Mouse (Mus musculus) hindbrain, embryonic 12.5 days (tissue): ENCODE measurements around the gene Ccdc137. TPM values are rescaled to one million over a fixed set of nuclear protein-coding genes. Genes with fewer than 3 reads are reported as not detected.
"Not testable (repeated sequence)": the region's sequence is repeated elsewhere in the genome, so short reads cannot be mapped to it uniquely, and the experiment has no call there.

Experiments
- ATAC-seq: fragments of 200-750 bp; cut with Nextera tagmentation; 2 replicates; pipeline ENCODE4 v1.8.0; 2017; ENCODE audit warnings: moderate TSS enrichment; ENCODE audit not compliant: low FRiP score
- H3K27ac ChIP-seq: fragments of 300-500 bp; sonication (generic); 2 replicates; pipeline ENCODE4 v1.5.1; 2016; ENCODE audit warnings: mild to moderate bottlenecking
- H3K27me3 ChIP-seq: fragments of 300-500 bp; sonication (generic); 2 replicates; pipeline ENCODE4 v1.6.1; 2016; ENCODE audit warnings: mild to moderate bottlenecking
- H3K36me3 ChIP-seq: fragments of 300-500 bp; sonication (generic); 2 replicates; pipeline ENCODE4 v1.6.1; 2016; ENCODE audit warnings: mild to moderate bottlenecking
- H3K4me1 ChIP-seq: fragments of 300-500 bp; sonication (generic); 2 replicates; pipeline ENCODE4 v1.6.1; 2016
- H3K4me2 ChIP-seq: fragments of 300-500 bp; sonication (generic); replicated peaks from 2 replicates; pipeline ENCODE4 v1.6.1; 2016; ENCODE audit warnings: mild to moderate bottlenecking
- H3K4me3 ChIP-seq: fragments of 300-500 bp; sonication (generic); 2 replicates; pipeline ENCODE4 v1.5.1; 2016; ENCODE audit warnings: mild to moderate bottlenecking
- H3K9ac ChIP-seq: fragments of 300-500 bp; sonication (generic); 2 replicates; pipeline ENCODE4 v1.6.1; 2016; ENCODE audit warnings: mild to moderate bottlenecking, moderate library complexity
- H3K9me3 ChIP-seq: fragments of 300-500 bp; sonication (generic); replicated peaks from 2 replicates; pipeline ENCODE4 v1.6.1; 2016; ENCODE audit warnings: mild to moderate bottlenecking
- WGBS: fragments of 180-500 bp; shearing (Covaris S2); methylation state at CpG from one replicate; pipeline ENCODE4 v1.1.7; 2016; 5-methylcytosine and 5-hydroxymethylcytosine counted together
- polyA plus RNA-seq: library from polyadenylated mRNA; unstranded; fragments of >200 nt; fragmentation: Nextera tagmentation; extraction: Ambion mirVana; gene quantifications from 2 replicates; pipeline ENCODE4 v1.2.1, GENCODE M21; 2016

Ccdc137 gene
- polyA plus RNA-seq: 33.8 and 35.5 TPM in 2 replicates

DNA sequence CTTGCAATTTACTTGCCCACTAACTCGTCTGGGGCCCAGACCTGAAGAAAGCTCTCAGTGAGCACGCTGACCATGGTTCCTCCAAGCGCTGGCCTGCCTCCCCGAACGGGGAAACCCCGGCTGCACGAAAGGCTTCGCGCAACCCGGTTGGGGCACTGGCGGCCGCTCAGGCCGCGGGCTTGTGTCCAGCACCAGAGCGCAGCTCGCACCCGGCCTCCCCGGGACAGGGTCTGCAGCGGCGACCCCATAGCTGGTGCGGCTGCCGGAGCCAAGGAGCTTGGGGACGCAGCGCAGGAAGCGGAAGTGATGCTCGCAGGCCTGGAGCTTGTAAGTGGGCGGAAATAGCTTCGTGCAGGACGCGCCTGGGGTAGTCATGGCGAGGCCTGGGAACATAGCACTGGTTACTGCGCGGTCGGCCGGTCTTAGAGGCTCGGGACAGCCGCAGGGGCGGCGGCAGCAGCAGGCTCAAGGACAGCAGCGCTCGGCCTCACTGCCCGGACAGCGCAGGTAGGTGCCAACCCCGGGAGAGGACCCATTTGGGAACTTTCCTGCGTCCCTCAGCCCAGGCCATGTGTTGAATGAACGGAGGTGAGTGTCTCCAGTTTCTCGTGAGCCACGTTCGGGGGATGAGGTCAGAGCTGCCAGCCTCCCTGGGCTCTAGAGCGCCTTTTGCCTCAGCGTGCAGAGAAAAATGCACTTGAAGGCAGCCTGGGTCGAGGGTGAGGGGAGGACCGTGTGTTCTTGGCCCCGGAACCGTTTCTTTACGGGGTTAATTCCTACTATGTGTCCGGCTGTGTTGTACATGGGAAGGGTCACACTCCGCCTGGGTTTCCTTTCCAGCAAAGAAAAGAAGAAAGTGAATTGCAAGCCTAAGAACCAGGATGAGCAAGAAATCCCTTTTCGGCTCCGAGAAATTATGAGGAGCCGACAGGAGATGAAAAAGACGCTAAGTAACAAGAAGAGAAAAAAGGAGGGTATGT is at the start of gene Ccdc137, which contains the start of gene Oxld1:
TSS of gene Ccdc137 (plus strand) at position 344 of the 980 bp plus-strand sequence.
TSS of gene Oxld1 (minus strand) at position 297 of the 980 bp plus-strand sequence.
- WGBS: 5% methylated on average over 62 of the region's 62 CpGs
- no peaks in the 10 kb centered on the region for H3K27me3 ChIP-seq
- no peaks in the 10 kb centered on the region for H3K9me3 ChIP-seq
- H3K4me1 ChIP-seq: peaks cover 20% of the 10 kb centered on the region
- H3K9ac ChIP-seq: peak within 1 kb of the TSS; percentile 87
- H3K4me2 ChIP-seq: peak within 1 kb of the TSS; percentile 81
- H3K27ac ChIP-seq: peak within 1 kb of the TSS; percentile 82
- H3K4me3 ChIP-seq: peak within 1 kb of the TSS; percentile 86
- peaks cover 34% of the 10 kb centered on the region for H3K36me3 ChIP-seq
- peak; percentile 92 for ATAC-seq

- not testable (repeated sequence) for H3K27ac ChIP-seq, H3K4me1 ChIP-seq, H3K4me2 ChIP-seq, H3K9ac ChIP-seq, H3K4me3 ChIP-seq, H3K27me3 ChIP-seq, H3K9me3 ChIP-seq, ATAC-seq
- WGBS: 97% methylated on average over 7 of the region's 10 CpGs
- H3K36me3 ChIP-seq: peaks cover 92% of the 10 kb centered on the region
Observed at GRCm38 (mm10) chr11:120413621-120414020, 44.3 kb upstream of the Ccdc137 start.

- no peaks in the 10 kb centered on the region for H3K9me3 ChIP-seq
- WGBS: 97% methylated on average over 7 of the region's 7 CpGs
- H3K4me1 ChIP-seq: no peaks in the 10 kb centered on the region
- no peak overlapping the region for H3K4me2 ChIP-seq
- H3K36me3 ChIP-seq: peaks cover 90% of the 10 kb centered on the region
- no peak for ATAC-seq
- H3K27me3 ChIP-seq: no peaks in the 10 kb centered on the region
- no peak overlapping the region for H3K9ac ChIP-seq
- H3K27ac ChIP-seq: no peak overlapping the region
- H3K4me3 ChIP-seq: no peak overlapping the region
Observed at GRCm38 (mm10) chr11:120417852-120418251, 40.1 kb upstream of the Ccdc137 start.

GRCm38 (mm10) chr11:120418592-120418991 is 39.3 kb upstream of the Ccdc137 start:
- H3K4me2 ChIP-seq: no peak overlapping the region
- no peaks in the 10 kb centered on the region for H3K9me3 ChIP-seq
- no peaks in the 10 kb centered on the region for H3K4me1 ChIP-seq
- H3K9ac ChIP-seq: no peak overlapping the region
- no peak overlapping the region for H3K4me3 ChIP-seq
- H3K27me3 ChIP-seq: no peaks in the 10 kb centered on the region
- H3K27ac ChIP-seq: no peak overlapping the region
- no peak for ATAC-seq
- WGBS: 100% methylated on average over 1 of the region's 1 CpGs
- peaks cover 85% of the 10 kb centered on the region for H3K36me3 ChIP-seq

DNA sequence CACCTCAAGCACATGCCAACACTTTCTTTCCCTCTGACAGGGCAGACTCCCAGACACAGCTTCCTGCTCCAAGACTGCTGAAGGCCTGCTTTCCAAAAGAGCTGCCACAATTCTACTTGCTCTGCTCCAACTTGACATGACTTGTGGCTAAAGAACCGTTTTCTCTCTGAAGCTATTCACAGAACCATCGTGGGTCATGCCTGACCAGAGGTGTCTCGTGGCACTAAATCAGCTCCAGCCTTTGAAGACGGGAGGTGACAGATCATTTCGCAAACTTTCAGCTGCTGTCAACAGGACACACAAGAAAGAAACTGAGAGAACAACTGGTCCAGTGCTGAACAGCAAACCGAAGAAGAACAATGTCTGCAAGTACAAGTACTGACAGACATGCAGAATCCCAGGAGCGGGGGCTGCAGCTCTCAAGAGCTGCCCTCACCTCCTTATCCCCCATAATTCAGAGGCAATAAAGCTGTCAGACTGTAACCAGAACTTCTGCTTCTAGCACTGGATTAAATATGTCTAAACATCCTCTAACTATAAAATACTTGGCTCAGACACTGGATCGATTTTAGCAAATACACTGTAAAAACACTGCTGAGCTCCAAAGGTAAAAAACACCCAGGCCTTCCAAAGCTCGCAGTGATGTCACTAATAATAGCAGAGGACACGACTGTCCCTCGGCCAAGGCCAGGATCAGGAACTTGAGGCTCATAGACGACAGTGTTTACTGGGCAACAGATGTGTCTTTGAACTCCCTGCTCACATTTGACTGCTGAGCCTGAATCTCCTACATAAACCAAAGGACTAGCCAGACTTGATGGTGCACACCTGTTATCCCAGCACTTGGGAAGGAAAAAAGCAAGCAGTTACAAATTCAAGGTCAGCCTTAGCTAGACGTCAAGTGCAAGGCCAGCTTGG is 35.0 kb upstream of the Ccdc137 start:
- Histone ChIP-seq H3K36me3 (peaks cover 75% of the 10 kb centered on the region), H3K4me3 (no peak overlapping the region), H3K9me3 (no peaks in the 10 kb centered on the region), H3K27ac (no peak overlapping the region), H3K9ac (no peak overlapping the region), H3K4me1 (no peaks in the 10 kb centered on the region), H3K4me2 (no peak overlapping the region), H3K27me3 (no peaks in the 10 kb centered on the region)
- no peak for ATAC-seq
- 94% methylated on average over 13 of the region's 13 CpGs for WGBS

- 77% methylated on average over 9 of the region's 9 CpGs for WGBS
- H3K4me3 ChIP-seq: no peak overlapping the region
- no peak for ATAC-seq
- no peaks in the 10 kb centered on the region for H3K27me3 ChIP-seq
- H3K4me2 ChIP-seq: no peak overlapping the region
- H3K9me3 ChIP-seq: no peaks in the 10 kb centered on the region
- no peak overlapping the region for H3K27ac ChIP-seq
- H3K36me3 ChIP-seq: peaks cover 75% of the 10 kb centered on the region
- no peaks in the 10 kb centered on the region for H3K4me1 ChIP-seq
- H3K9ac ChIP-seq: no peak overlapping the region
Observed at GRCm38 (mm10) chr11:120423569-120424295, 34.2 kb upstream of the Ccdc137 start.

DNA sequence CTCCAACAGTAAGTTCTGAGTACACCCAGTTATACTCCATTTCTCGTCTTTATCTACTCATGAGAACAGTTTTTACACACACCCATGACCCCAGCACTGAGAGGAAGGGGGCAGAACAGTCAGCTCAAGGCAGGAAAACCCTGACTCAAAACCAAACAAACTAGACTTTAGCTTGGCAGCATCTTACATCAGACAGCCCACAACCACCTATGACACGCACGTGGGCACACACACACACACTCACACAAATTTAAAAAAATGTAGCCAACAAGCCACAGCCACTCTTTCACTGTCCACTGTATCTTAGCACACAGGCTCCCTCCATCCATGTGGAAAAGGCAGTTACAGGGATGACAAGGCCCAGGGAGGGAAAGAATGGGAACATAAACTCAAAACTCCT is 31.2 kb upstream of the Ccdc137 start:
- WGBS: 90% methylated on average over 3 of the region's 3 CpGs
- Histone ChIP-seq H3K9me3 (no peaks in the 10 kb centered on the region), H3K27ac (no peak overlapping the region), H3K4me2 (no peak overlapping the region), H3K9ac (no peak overlapping the region), H3K36me3 (peaks cover 59% of the 10 kb centered on the region), H3K4me1 (no peaks in the 10 kb centered on the region), H3K27me3 (no peaks in the 10 kb centered on the region), H3K4me3 (no peak overlapping the region)
- ATAC-seq: no peak

DNA sequence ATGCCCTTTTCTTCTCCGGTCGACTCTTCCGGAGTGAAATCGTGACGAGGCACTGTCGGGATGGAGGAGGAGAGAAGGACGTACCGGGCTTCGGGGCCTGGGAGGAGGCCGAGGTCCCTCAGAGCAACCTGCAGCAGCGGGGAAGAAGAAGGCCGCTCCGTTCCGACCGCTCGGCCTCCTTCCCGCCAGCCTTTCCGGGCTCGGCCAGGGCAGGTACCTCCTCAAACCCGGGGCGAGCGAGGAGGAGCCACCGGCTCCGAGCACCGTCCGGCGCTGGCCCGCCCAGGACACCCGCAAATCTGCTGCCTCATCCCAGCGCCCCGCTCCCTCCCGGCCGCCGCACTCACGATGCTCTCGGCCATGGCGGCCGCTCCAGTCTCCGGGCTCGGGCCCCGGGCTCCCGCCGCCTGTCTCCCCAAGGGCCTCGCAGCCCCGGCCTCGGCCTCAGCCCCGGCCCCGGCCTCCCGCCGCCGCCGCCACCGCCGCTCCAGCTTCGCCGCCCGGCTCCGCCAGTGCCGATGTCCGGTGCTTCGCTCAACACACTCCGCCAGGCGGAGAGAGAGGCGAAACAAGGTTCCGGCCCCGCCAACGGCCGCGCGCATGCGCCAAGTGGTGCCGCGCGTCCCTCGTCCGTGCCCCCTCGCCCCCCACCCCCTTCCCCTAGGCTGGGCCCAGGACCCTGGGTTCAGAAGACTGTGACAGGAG is 20.6 kb upstream of the Ccdc137 start, which contains the start of gene Nploc4:
TSS of gene Nploc4 (minus strand) at position 557 of the 705 bp plus-strand sequence.
- Histone ChIP-seq H3K9me3 (no peaks in the 10 kb centered on the region), H3K4me1 (peaks cover 14% of the 10 kb centered on the region), H3K27ac (peak within 1 kb of the TSS; percentile 86), H3K4me3 (peak within 1 kb of the TSS; percentile 100), H3K27me3 (no peaks in the 10 kb centered on the region), H3K9ac (peak within 1 kb of the TSS; percentile 98), H3K36me3 (peaks cover 19% of the 10 kb centered on the region), H3K4me2 (peak within 1 kb of the TSS; percentile 93)
- WGBS: under 1% methylated on average over 60 of the region's 77 CpGs
- peak; percentile 83 for ATAC-seq

DNA sequence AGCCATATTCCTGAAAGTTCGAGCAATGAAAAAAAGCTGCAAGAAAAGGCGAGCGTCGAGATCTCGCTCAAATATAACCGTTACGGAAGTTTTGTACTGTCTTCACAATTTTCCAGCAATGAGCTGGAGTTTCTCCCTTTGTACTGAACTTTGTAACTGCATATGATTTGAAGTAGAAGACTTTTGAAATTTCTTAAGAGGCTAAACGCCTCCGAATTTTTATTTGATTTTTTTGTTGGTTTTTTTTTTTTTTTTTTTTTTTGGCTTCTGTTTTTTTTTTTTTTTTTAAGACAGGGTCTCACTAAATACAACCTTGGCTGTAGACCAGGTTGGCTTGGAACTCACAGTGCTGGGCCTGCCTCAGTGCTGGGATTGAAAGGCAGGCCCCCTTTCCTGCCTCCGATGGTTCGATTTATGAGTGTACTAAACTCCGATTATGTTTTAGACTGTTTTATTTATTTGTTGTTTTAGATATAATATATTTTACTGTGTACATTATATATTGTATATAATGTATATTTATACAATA is 20.0 kb upstream of the Ccdc137 start:
- H3K4me2 ChIP-seq: peak overlapping the region; percentile 93
- H3K4me1 ChIP-seq: peaks cover 14% of the 10 kb centered on the region
- WGBS: 28% methylated on average over 12 of the region's 12 CpGs
- H3K9me3 ChIP-seq: no peaks in the 10 kb centered on the region
- ATAC-seq: no peak
- H3K9ac ChIP-seq: peak overlapping the region; percentile 98
- H3K36me3 ChIP-seq: peaks cover 13% of the 10 kb centered on the region; the same call in 1 of the 2 replicates
- no peaks in the 10 kb centered on the region for H3K27me3 ChIP-seq
- no peak overlapping the region for H3K27ac ChIP-seq
- peak overlapping the region; percentile 100 for H3K4me3 ChIP-seq

- no peak for ATAC-seq
Observed at GRCm38 (mm10) chr11:120442344-120442743, 15.6 kb upstream of the Ccdc137 start, which contains the start of gene Tspan10. Gene Tspan10, plus strand, starts transcription at chr11:120442644.

More at GRCm38 (mm10) chr11:120442344-120442743, 15.6 kb upstream of the Ccdc137 start, which contains the start of gene Tspan10:
- Histone ChIP-seq H3K9me3 (no peaks in the 10 kb centered on the region), H3K4me3 (no peak within 1 kb of the TSS), H3K4me1 (no peaks in the 10 kb centered on the region), H3K9ac (no peak within 1 kb of the TSS; the same call in 1 of the 2 replicates), H3K27me3 (no peaks in the 10 kb centered on the region), H3K4me2 (no peak within 1 kb of the TSS), H3K36me3 (no peaks in the 10 kb centered on the region), H3K27ac (no peak within 1 kb of the TSS)
- 95% methylated on average over 3 of the region's 3 CpGs for WGBS
